Mouse (Mus musculus) midbrain, embryonic 10.5 days (tissue): Measurements from ENCODE around the gene Serpinh1. TPM values are rescaled to one million over a fixed set of nuclear protein-coding genes. Genes with fewer than 3 reads are reported as not detected.
"Not testable (repeated sequence)": the region's sequence is repeated elsewhere in the genome, so short reads cannot be mapped to it uniquely, and the experiment has no call there.

ENCODE experiments used
- DNase-seq: peaks from one replicate; pipeline ENCODE4 v3.0.0-alpha.2; 2017; ENCODE audit warnings: low spot score
- H3K27ac ChIP-seq: fragments of 300-500 bp; sonication (generic); replicated peaks from 2 replicates; pipeline ENCODE4 v1.5.1; 2016; ENCODE audit warnings: mild to moderate bottlenecking
- H3K27me3 ChIP-seq: fragments of 300-500 bp; sonication (generic); 2 replicates; pipeline ENCODE4 v1.6.1; 2016; ENCODE audit warnings: low read depth, mild to moderate bottlenecking; ENCODE audit not compliant: poor library complexity, severe bottlenecking
- H3K36me3 ChIP-seq: fragments of 300-500 bp; sonication (generic); 2 replicates; pipeline ENCODE4 v1.6.1; 2016; ENCODE audit warnings: mild to moderate bottlenecking, moderate library complexity
- H3K4me1 ChIP-seq: fragments of 300-500 bp; sonication (generic); 2 replicates; pipeline ENCODE4 v1.6.1; 2016
- H3K4me3 ChIP-seq: fragments of 300-500 bp; sonication (generic); 2 replicates; pipeline ENCODE4 v1.5.1; 2016; ENCODE audit warnings: mild to moderate bottlenecking, moderate library complexity
- H3K9me3 ChIP-seq: fragments of 300-500 bp; sonication (generic); replicated peaks from 2 replicates; pipeline ENCODE4 v1.6.1; 2016; ENCODE audit warnings: mild to moderate bottlenecking
- WGBS: fragments of 180-500 bp; shearing (Covaris S2); methylation state at CpG from one replicate; pipeline ENCODE4 v1.1.7; 2016; 5-methylcytosine and 5-hydroxymethylcytosine counted together
- polyA plus RNA-seq: library from polyadenylated mRNA; unstranded; fragments of >200 nt; fragmentation: Nextera tagmentation; extraction: Ambion mirVana; gene quantifications from 2 replicates; pipeline ENCODE4 v1.2.1, GENCODE M21; 2016

Serpinh1 gene
- polyA plus RNA-seq, 1 experiment from 2014 or later = 882 TPM

DNA sequence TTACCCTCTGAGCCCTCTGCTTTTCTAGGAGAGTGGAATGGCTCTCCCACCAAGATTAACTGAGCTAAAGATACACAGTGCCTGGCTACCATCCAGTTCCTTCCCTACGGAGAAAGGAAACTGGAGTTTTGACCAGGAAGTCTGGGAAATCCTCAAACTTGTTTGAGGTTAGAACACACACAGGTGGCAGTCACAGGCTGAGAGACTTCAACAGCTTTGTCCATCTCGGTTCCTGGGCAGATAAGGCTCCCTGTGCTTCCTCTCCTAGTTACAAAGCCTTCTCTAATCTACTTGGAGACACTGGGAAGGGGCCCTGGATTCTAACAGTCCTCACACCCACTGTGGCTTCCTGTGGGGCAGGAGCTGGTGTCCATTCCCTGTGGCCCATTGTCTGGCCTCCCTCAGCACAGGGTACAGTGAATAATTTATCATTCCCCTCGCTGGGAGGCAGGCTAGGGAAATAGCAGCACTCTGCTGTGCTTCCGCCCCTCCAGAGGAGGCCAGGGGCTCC, 31.1 kb upstream of the Serpinh1 start:
- no peak for DNase-seq
- peaks cover 27% of the 10 kb centered on the region for H3K27me3 ChIP-seq
- peaks cover 25% of the 10 kb centered on the region for H3K36me3 ChIP-seq
- 37% methylated on average over 4 of the region's 4 CpGs for WGBS
- H3K4me3 ChIP-seq = peak overlapping the region; percentile 78
- no peaks in the 10 kb centered on the region for H3K9me3 ChIP-seq
- H3K4me1 ChIP-seq = peaks cover 93% of the 10 kb centered on the region
- H3K27ac ChIP-seq = peak overlapping the region; percentile 97

DNA sequence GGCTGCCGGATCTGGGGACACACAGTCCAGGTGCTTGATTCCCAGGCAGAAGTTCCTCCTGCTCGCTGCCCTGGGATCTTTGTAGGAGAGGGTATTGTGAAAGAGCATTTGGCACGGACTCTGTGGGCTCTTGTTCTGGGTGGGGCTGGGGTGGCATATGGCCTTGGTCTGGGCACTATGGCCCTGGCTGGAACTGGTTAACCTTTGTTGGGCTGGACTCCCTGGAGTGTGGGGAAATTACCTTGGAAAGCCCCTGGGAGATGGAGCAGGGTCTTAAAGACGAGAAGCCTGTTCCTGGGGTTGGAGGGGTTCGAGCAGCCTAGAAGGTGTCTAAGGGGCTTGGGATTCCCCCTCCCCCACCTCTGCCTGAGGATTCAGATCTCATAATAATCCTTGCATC, 30.2 kb upstream of the Serpinh1 start:
- WGBS = 66% methylated on average over 5 of the region's 5 CpGs
- Histone ChIP-seq H3K9me3 (no peaks in the 10 kb centered on the region), H3K36me3 (peaks cover 16% of the 10 kb centered on the region), H3K27me3 (peaks cover 29% of the 10 kb centered on the region), H3K4me3 (peak overlapping the region; percentile 78), H3K27ac (peak overlapping the region; percentile 97), H3K4me1 (peaks cover 93% of the 10 kb centered on the region)
- no peak for DNase-seq

DNA sequence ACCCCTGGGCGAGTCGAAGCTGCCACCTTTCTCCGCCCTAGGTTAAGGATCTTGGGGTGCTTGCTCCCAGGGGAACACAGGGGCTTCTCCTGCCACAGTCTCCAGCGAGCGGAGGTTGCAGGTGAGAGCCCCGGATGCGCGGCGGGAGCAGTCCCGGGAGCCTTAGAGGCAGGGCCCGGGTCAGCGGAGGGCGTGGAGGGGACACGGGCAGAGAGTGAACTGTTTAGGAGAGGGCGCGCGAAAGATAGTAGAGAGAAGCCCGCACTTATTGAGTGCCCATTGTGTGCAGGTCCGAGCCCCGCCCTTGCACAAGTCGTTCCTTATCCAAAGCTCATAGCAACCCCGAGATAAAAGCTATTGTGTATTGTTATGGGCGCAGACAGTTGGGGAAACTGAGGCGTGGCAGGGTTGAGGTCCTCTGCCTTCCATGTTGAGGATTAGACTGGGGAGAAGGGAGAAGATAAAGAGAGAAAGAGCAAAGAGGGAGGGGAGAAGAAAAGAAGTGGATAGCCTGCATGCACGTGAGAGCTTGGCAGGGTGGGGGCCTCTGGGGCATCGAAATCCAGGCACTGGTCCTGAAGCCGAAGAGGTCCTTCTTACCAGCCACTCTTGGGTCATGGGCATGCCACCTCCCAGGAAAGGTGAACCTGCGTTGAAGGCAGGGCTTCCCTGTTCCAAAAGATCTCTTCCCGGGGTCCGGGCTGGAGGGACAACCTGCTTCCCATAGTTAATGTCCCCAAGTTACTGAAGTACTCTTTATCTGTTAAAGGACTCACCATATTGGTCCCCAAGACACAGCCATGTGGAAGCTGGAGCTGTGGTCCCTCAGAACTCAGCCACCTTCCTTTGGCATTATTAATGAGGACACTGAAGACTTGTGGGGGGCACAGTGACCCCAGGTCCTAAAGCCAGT, 29.3 kb upstream of the Serpinh1 start:
- H3K9me3 ChIP-seq = no peaks in the 10 kb centered on the region
- H3K4me1 ChIP-seq = peaks cover 85% of the 10 kb centered on the region
- DNase-seq = no peak
- H3K27ac ChIP-seq = peak overlapping the region; percentile 97
- peak overlapping the region; percentile 78 for H3K4me3 ChIP-seq
- peaks cover 7% of the 10 kb centered on the region for H3K36me3 ChIP-seq
- peaks cover 31% of the 10 kb centered on the region for H3K27me3 ChIP-seq
- WGBS = 11% methylated on average over 30 of the region's 30 CpGs

DNA sequence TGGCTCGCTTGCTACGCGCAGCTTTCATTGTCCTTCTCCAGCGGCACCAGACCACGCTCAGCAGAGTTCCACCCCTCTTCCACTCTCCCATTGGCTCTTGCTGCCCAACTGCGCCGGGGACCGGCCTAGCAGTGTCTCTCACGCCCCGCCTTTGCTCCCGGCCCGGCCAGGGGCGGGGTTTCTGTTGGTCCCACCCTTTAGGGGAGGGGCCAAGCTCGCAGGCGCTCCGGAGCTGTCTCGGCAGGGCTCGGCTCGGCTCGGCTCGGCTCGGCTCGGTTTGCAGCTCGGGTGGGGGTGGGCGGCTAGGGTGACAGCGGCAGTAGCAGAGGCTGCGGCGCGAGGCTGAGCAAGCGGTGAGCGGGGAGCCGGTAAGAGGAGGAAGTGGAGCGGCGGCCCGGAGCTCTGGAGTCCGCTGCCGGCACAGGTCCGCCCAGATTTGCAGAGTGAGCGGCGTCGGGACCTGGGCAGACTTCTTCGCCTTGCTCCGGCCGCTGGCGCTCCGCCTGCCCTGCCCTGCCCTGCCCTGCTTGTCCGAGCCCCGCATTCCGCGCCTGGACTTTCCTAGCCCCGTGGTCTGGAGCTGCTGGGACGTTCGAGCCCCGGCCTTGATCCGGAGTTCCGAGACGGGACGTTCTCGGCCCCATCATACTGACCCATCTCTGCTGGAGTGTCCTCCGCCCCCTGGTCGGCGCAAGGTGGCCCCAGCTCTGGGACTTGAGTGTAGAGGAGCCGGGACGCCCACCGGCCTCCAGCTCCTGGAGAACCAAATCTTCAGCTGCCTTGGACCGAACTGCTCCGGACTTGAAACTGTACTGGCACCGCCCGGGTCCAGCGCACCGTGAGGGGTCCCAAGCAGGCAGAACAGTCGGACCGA, 28.4 kb upstream of the Serpinh1 start, which contains the start of gene Gdpd5:
Gene Gdpd5, plus strand, starts transcription at position 201 of the 874 bp plus-strand sequence.
- H3K9me3 ChIP-seq = no peaks in the 10 kb centered on the region
- peaks cover 31% of the 10 kb centered on the region for H3K27me3 ChIP-seq
- peak within 1 kb of the TSS; percentile 78 for H3K4me3 ChIP-seq
- H3K4me1 ChIP-seq = peaks cover 78% of the 10 kb centered on the region
- under 1% methylated on average over 69 of the region's 73 CpGs for WGBS
- H3K27ac ChIP-seq = peak within 1 kb of the TSS; percentile 97
- peak; percentile 100 for DNase-seq
- no peaks in the 10 kb centered on the region for H3K36me3 ChIP-seq

DNA sequence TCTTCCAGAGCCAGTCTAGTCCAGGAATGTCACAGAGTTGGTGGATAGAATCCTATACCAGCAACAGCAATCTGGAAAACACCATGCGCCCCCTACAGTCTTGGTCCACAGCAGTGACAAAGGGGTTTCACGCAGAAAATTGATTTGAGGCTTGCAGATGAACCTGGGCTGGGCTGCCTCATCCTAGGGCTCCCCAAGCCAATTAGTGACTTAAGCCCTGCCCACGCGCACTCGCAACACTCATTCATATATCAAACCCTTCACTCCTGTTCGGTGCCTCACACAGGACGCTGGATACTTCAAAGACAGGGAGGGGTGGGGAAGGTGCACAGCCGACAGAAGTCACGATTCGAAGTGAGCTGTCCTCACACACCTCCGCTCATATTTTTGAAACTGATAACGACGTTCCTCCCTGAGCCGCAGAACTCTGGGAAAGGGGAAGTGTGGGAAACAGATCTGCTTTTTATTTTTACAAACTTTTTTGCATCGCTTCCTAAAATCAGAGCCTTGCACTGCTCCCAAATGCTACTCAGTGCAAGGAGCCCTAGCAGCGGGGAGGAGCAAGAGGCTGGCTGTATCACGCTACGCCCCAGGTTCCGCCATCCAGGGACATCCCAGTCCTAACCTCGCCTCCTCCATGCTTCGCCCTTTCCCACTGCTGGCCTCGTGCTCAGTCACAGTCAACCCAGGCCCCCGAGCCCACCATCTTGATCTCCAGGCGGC, 27.6 kb upstream of the Serpinh1 start:
- H3K27ac ChIP-seq = peak overlapping the region; percentile 97
- DNase-seq = peak; percentile 77
- WGBS = 1% methylated on average over 24 of the region's 24 CpGs
- peaks cover 31% of the 10 kb centered on the region for H3K27me3 ChIP-seq
- H3K4me3 ChIP-seq = peak overlapping the region; percentile 78
- H3K9me3 ChIP-seq = no peaks in the 10 kb centered on the region
- H3K36me3 ChIP-seq = no peaks in the 10 kb centered on the region
- peaks cover 70% of the 10 kb centered on the region for H3K4me1 ChIP-seq

DNA sequence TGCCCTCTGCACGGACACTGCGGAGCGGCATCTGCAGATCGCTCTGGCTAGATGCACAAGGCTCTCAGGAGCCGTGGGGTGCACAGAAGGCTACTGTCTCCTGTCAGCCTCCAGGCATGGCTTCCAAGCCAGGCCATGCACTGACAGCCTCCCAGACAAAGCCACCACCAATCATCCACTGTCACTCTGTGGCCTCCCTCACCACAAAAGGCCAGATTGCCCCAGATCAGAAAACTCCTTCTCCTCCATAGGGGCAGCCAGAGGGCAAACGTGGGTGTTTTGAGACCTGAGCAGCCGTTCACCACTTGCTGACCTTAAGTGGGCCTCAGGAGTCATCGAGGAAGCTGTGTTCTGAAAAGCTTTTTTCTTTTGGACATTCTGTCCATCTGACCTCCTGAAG, 25.8 kb upstream of the Serpinh1 start:
- 71% methylated on average over 8 of the region's 8 CpGs for WGBS
- H3K9me3 ChIP-seq = no peaks in the 10 kb centered on the region
- DNase-seq = no peak
- peaks cover 25% of the 10 kb centered on the region for H3K27me3 ChIP-seq
- no peaks in the 10 kb centered on the region for H3K36me3 ChIP-seq
- peak overlapping the region; percentile 10 for H3K27ac ChIP-seq
- H3K4me1 ChIP-seq = peaks cover 55% of the 10 kb centered on the region
- H3K4me3 ChIP-seq = no peak overlapping the region

DNA sequence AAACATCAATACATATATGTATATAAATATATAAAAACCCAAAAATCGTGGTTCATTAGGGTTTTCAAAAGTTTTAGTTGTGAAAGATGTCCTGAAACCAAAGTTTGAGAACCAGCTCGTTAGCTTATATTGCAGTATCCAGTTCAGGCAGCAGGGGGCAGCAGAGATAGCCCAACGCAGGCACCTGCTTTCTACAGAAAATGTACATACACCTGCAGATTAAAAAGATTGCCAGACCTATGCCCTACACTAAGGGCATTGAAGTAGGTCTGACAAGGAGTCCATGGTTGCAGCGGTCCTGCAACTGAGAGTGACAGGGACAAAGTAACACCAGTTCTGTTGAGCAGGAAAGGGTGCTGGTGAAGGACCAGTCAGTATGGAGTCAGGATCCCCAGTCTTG, 22.4 kb upstream of the Serpinh1 start:
- Histone ChIP-seq H3K27ac (no peak overlapping the region), H3K27me3 (0 out of 2 replicates have a peak, but pooled peaks cover 5% of the 10 kb centered on the region), H3K9me3 (no peaks in the 10 kb centered on the region), H3K36me3 (no peaks in the 10 kb centered on the region), H3K4me3 (no peak overlapping the region), H3K4me1 (peaks cover 21% of the 10 kb centered on the region)
- DNase-seq = peak; percentile 64
- 7% methylated on average over 4 of the region's 4 CpGs for WGBS

DNA sequence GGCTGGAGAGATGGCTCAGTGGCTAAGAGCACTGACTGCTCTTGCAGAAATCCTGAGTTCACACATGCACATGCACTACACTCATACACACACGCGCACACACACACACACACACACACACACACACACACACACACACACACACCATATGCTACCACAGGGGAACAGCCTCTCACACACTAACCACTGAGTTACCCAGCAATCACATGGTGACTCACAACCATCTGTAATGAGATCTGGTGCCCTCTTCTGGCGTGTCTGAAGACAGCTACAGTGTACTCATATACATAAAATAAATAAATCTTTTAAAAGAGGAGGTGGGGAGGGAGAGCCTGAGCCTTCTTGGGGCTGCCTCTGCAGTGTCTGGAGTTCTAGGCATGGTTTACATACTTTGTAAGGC, 21.3 kb upstream of the Serpinh1 start:
- H3K27me3 ChIP-seq, H3K27ac ChIP-seq, H3K36me3 ChIP-seq, H3K9me3 ChIP-seq, DNase-seq, H3K4me3 ChIP-seq: not testable (repeated sequence)
- 71% methylated on average over 3 of the region's 3 CpGs for WGBS
- H3K4me1 ChIP-seq = peaks cover 11% of the 10 kb centered on the region

DNA sequence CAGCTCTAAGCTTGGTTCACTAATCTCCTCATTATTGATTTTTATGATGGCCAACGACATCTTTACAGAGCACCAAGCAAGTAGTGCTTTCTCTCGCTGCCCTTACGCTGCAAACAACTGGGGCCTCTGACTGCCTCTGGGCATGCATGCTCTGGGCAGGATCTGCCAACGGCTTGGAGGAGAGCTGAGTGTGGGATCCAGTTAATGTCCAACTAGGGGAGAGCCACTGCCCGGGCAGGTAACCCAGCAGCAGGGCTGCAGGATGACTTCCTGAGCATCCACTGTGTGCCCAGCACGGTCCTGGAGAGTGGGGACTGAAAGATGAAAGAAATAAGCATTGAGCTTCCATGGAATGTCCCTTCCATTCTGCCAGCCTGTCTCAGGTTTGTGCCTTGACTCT, 13.7 kb upstream of the Serpinh1 start:
- H3K27me3 ChIP-seq = 0 out of 2 replicates have a peak, but pooled peaks cover 8% of the 10 kb centered on the region
- H3K9me3 ChIP-seq = 0 out of 2 replicates have a peak, but pooled peaks cover 6% of the 10 kb centered on the region
- H3K36me3 ChIP-seq = no peaks in the 10 kb centered on the region
- H3K4me1 ChIP-seq = peaks cover 10% of the 10 kb centered on the region; the same call in 1 of the 2 replicates
- no peak for DNase-seq
- WGBS = 79% methylated on average over 6 of the region's 6 CpGs
- H3K27ac ChIP-seq = peak overlapping the region; percentile 30
- H3K4me3 ChIP-seq = no peak overlapping the region

DNA sequence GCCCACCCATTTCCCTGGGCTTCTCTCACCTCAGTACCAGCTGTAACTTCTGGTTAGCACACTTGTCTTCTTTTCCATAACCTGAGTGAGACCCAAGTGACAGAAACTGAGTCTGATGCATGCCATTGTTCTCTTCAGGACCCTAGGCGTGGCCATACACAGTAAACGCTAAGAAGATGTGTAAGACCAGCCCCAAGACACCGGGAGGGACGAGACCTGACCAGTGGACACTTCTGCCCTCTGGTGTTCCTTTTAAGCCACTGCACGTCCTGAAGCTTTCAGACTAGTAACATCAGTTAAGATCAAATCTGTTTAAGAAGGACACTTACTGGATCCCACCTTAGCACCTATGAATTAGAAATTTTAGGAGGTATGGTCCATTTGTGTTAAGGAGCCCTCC, 12.0 kb upstream of the Serpinh1 start:
- Histone ChIP-seq H3K27me3 (0 out of 2 replicates have a peak, but pooled peaks cover 8% of the 10 kb centered on the region), H3K36me3 (no peaks in the 10 kb centered on the region), H3K4me1 (peaks cover 27% of the 10 kb centered on the region), H3K9me3 (0 out of 2 replicates have a peak, but pooled peaks cover 6% of the 10 kb centered on the region), H3K4me3 (no peak overlapping the region), H3K27ac (peak overlapping the region; percentile 18; the same call in 1 of the 2 replicates)
- peak; percentile 75 for DNase-seq
- WGBS = under 1% methylated on average over 5 of the region's 5 CpGs

DNA sequence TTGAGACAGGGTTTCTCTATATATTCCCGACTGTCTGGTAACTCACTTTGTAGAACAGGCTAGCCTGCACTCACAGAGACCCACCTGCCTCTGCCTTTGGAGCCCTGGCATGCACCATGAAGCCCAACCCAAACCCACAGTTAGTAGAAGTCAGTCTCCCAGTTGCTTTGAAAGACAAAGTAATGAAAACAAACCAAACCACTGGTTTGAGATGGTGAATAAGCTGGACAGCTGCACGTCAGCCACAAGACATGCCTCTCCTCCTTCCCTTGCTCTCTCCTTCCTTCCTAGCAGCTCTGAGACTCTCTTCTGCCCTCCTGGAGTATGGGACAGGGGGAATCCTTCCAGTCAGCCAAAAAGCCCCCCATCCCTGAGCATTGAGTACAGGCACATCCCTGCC, 9.1 kb upstream of the Serpinh1 start:
- Histone ChIP-seq H3K4me1 (peaks cover 45% of the 10 kb centered on the region), H3K9me3 (0 out of 2 replicates have a peak, but pooled peaks cover 6% of the 10 kb centered on the region), H3K27ac (0 out of 2 replicates have a peak overlapping the region, but pooled peaks have one; percentile 95), H3K27me3 (0 out of 2 replicates have a peak, but pooled peaks cover 8% of the 10 kb centered on the region), H3K4me3 (no peak overlapping the region), H3K36me3 (no peaks in the 10 kb centered on the region)
- 82% methylated on average over 2 of the region's 2 CpGs for WGBS
- DNase-seq = no peak
